Mouse (Mus musculus): Measurements from ENCODE around the gene Gm49321.

The Gm49321 gene

DNA sequence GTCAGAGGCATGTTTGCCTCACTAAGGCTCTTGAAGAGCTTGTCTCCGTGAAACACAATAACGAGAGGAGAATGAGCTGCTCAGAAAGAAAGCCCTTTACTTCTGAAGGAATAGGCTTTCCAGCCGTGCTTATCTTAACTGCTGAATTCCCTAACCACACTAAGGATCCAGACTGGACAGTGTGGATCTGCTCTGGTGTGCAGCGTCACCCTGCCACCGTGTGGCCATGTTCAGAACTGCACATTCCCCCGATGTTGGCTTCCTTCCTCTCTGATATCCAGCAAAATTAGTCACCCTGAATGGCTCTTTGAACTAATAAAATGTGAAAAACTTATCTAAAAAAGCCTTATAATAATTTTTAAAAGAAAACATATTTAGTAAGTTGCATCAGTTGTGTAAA lies 76.3 kb downstream of the Gm49321 start:
- under 1% methylated on average over 6 of the region's 6 CpGs for WGBS

DNA sequence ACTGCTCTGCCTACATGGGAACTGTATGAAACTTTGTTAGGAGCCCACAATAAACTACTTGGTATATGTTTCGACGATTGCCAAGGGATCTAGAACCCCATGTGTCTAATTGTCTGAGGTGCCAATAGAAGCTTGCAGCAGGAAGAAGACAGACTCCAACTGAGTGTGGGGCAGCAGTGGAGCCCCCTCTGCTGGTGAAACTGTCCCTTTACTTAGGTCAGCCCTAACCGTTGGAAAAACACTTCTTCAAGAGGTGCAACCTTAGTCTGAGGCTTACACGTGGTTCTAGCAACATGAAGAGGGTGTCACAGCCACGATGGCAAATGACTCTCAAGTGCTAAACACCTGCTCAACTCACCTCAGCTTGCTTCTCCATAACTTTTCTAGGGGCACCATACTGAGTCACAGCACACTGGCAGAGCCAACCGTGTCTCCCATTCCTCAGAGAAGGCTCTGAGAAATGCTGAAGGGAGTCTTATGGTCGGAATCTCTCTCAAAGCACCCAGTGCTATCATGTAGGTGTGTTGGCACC lies 77.4 kb downstream of the Gm49321 start:
- 60% methylated on average over 7 of the region's 7 CpGs for WGBS

GRCm38 (mm10) chr12:74015491-74015890 lies 78.0 kb downstream of the Gm49321 start:
- WGBS = 65% methylated on average over 5 of the region's 5 CpGs

Data from cerebral cortex, adult 2 months (tissue).